Mouse (Mus musculus): ENCODE results near the gene Sh3kbp1.

DNA sequence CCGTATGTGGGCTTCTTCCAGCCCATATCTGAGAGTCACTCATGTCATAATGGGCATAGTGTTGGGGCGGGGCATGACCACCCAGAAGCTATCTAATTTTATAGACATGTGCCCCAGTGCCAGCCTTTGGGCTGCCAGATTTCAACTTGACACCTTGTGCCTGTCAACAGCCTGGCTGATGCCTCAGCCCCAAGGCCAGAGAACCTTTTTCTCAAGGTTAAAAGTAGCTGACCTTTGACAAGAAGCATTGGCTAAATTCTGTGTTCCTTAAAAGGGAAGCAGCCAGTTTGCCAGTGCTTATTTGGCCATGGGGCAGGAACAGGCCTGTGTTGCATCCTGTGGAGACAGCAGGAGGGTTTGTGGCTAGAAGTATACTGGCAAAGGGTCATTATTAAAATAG lies 315.5 kb downstream of the Sh3kbp1 start:
- no peak for TF ChIP-seq CTCF (conservative IDR thresholded peaks at IDR 0.05; ENCODE audit: low read length)
- no peak for TF ChIP-seq NANOG (IDR thresholded peaks at IDR 0.05; ENCODE audit: borderline replicate concordance, low read length)
- TF ChIP-seq POU5F1 (IDR thresholded peaks at IDR 0.05; ENCODE audit: borderline replicate concordance, low read length): no peak

Measured in E14TG2a.4 (cell line).